Mouse (Mus musculus) heart, postnatal 10 days (tissue): Measurements from ENCODE around the gene Hacd1. TPM values are rescaled to one million over a fixed set of nuclear protein-coding genes. Genes with fewer than 3 reads are reported as not detected.

ENCODE experiments used
- DNase-seq, 2 experiments: peaks; one replicate each; pipeline ENCODE4 v3.0.0; 2021
- intact Hi-C: fragments of 180-260 bp; cut with DNase I; formaldehyde crosslinking; loops from one replicate; pipeline ENCODE4 v1.15.1; 2025
- total RNA-seq, 2 experiments: library from RNA; stranded (reverse); gene quantifications; 2 replicates each; pipeline ENCODE4 v1.2.3; 2021

Gene Hacd1
- total RNA-seq, 2 experiments from 2014 or later, result 214 TPM

- no peak for DNase-seq
- intact Hi-C loops, result no loop called here
Measured at GRCm38 (mm10) chr2:14041249-14041648, 14.7 kb downstream of the Hacd1 start.

DNA sequence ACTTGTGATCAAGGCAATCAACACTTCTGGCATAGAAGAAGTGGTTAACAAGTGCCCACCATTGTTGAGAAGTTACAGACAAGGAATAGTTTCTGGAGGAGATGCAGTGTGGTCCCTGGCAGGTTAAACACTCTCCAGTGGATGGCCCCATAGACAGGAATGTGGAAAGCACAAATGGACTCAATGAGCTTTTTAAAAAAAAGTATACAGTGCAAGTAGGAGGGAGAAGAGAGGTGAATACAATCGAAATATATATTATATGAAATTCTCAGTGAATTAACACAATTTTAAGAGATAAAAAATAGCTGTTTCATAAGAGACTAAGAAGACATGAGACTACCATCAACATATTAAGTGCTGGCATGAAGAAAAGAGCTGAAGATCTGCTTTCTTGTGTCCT lies 36.7 kb downstream of the Hacd1 start:
- DNase-seq, result no peak
- intact Hi-C loops, result no loop called here

DNA sequence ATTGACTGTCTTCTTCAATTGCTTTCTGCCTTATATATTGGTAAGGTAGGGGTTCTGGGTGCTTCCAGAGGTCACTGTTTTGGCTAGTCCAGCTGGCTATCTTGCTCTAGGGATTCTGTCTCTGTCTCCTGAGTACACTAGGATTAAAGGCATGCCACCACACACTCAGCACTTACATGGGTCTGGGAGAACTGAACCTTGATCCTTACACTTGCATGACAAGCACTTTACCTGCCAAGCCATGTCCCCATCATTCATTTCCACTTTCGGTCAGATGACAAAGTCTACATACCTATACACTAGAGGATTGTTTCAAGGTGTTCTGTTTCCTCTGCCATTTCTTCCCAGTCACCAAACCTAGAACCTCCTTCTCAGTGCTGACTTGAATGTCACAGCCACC lies 50.8 kb downstream of the Hacd1 start:
- no peak for DNase-seq
- intact Hi-C loops, result no loop called here

DNA sequence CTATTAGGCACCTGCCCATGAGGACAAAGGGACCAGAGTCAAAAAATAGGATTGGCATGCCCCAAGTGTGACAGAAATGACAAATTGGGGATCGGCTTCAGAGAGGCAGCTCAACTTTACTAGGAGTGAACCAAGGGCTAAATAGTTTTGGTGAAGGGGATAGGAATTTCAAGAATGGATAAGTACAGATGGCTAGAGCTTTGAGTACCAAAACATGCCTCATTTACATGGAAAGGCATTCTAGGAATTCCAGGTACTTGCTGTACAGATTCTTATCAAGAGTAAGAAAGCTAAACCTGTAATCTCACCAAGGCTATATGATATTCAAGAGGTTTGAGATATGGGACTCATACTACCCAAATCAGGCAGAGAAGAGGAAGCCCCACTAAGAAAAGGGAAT lies 95.8 kb downstream of the Hacd1 start:
- DNase-seq, result no peak
- intact Hi-C loops, result no loop called here

DNA sequence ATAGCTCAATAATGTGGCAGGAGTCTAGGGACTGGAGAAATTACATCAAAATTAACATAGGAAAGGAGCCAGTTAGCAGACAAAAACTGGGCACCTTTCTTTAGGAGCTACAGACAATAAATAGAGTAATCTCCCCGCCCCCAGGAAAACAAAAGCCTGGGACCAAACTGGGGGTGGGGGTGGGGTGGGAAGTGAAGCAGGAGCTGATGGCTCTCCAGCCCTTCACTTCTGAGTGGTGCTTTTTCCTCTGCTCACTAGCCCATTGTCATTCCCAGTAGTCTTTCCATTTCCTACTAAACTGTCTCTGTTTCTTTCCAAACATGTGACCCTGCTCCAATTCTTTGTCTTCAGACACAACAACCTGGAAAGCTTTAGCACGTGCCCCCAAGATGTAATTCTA lies 99.5 kb downstream of the Hacd1 start:
- intact Hi-C loops, result no loop called here
- no peak for DNase-seq

DNA sequence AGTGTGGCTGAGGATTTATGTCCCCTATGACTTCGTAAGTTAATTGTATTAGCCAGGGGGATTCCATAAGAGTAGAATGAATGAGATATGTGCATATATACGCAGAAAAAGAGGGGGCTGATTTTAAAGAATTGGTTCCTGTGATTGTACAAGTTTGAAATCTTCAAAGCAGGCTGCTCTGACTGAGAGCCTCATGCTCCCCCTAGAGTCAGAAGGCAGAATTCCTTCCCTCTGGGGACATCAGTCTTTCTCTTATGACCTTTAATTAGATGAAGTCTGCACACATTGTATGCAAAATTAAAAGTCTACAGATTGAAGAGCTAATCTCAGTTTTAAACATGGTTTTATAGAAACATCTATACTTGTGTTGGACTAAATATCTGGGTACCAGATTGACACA lies 117.8 kb downstream of the Hacd1 start:
- intact Hi-C loops, result loop anchor here (5.0 to 10.0 kb wide), 2 partner anchors 263 to 666 kb away; partner anchors contain the start of gene Rsu1
- peak; percentile 8 to 25 for DNase-seq

DNA sequence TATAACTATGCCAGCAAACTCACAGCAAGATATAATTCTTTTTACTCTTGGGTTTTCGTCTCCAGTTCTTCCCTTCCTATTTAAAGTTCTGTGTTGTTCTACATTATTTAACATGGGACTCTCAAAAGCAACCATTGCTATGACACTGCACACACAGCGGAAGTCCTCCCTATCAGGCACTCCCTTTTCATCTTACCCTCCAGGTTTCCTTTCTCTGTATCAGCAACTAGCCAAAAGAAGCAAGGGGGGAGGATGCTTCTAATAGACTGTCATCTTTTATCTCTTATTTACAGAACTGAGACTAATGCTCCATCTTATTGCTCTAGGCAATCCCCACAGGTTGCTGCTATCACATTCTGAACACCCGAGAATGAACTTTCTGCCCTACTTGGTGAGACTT lies 120.6 kb downstream of the Hacd1 start:
- no peak for DNase-seq
- intact Hi-C loops, result loop anchor here (5.0 to 10.0 kb wide), 2 partner anchors 261 to 663 kb away; partner anchors contain the start of gene Rsu1

DNA sequence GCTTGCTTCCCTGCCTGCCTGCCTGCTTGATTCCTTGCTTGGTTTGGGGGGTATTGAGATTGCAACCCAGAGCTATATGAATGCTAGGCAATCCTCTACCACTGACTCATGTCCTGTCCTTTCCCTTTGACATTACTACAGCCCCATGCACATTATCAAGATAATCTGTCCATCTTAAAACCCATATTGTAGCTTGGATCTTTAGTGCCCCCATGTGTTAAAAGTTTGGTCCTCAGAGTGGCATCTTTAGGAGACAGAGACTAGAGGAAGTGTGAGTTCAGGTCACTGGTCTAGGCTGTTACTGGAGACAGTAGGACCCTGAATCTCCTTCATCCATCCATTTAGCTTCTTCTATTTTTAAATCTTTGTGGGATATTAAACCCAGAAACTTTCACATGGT lies 123.7 kb downstream of the Hacd1 start:
- intact Hi-C loops, result loop anchor here (10.0 kb wide), 1 partner anchor 257 kb away; no protein-coding TSS in a partner anchor
- DNase-seq, result no peak

DNA sequence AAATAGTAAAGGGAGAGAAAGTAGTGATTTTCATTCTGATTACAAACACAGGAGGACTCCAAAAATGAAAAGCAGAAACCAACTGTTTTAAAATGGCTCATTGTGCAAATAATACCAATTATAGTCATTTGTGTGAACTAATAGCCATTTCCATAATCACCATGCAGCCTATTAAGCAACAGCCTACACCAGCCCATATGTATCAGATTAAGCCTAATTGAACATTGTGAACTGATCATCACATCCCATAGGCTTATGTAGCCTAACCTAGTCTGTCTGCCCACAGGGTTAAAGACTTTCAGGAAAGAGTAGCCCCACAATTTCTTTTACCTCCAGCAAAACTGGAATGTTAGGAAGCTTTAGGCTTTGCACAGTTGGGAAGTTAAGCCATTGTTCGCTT lies 125.2 kb downstream of the Hacd1 start:
- no peak for DNase-seq
- intact Hi-C loops, result loop anchor here (10.0 kb wide), 1 partner anchor 256 kb away; no protein-coding TSS in a partner anchor

DNA sequence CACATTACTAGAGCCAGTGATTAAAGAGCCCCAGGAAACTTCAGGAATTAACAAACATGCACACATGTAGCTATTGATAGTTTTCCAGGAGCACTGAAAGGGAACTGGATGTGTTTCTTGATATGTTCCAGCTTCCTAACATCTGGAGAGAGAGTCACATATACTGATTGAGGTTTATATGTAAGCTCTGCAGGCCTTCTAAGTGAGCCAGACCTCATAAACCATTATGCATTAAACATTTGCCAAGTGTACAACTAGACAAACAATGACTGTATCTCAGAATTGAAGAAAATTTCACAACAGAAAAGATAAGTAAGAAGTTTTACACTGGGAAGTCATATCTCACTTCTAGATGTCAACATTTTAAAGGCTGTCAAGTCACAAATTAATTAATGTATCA lies 167.4 kb downstream of the Hacd1 start:
- intact Hi-C loops, result no loop called here
- DNase-seq, result no peak

DNA sequence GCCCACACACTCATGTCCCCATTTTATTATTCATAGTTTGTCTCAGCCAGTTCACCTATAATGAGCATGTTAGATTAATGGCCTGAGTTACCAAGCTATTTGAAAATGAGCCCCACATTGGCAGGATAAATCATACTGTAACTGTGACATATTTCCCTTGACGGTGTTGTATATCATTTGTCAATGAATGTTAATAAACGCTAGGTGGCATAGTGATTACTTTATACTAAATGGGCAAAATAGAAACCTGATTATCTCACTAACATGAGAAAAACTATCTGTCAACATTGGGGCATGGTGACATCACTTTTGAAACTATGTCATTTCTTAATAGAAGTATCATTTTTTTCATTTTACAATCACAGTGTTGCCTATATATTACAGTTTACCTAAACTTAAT lies 198.5 kb downstream of the Hacd1 start:
- intact Hi-C loops, result loop anchor here (5.0 kb wide), 1 partner anchor 580 kb away; no protein-coding TSS in a partner anchor
- no peak for DNase-seq

- peak; percentile 3 to 14 for DNase-seq
- intact Hi-C loops, result loop anchor here (5.0 kb wide), 1 partner anchor 578 kb away; no protein-coding TSS in a partner anchor
Measured at GRCm38 (mm10) chr2:13855510-13855909, 200.4 kb downstream of the Hacd1 start.

- DNase-seq, result no peak
- intact Hi-C loops, result no loop called here
Measured at GRCm38 (mm10) chr2:13836310-13836709, 219.6 kb downstream of the Hacd1 start.

GRCm38 (mm10) chr2:13834989-13835388 lies 220.9 kb downstream of the Hacd1 start:
- intact Hi-C loops, result no loop called here
- no peak for DNase-seq

DNA sequence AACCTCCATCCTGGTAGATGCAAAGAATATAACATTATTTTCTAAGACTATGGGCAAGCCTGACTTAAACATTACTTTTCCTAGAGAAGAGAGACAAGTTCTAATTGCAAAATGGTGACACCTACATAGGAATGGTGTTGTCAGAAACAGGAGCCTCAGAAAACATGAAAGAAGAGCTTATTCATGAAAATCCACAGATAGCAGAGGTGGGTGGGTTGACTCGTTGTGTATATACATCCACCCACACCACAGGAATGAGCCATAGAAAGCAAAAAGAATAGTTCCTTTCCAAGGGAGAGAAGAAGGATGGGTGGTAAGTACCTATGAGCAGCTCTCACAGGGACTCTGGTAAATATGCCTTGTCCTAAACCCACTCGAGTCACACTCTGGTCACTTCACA lies 239.3 kb downstream of the Hacd1 start:
- no peak for DNase-seq
- intact Hi-C loops, result no loop called here

GRCm38 (mm10) chr2:13808593-13808992 lies 247.3 kb downstream of the Hacd1 start:
- DNase-seq, result no peak

GRCm38 (mm10) chr2:13808008-13808407 lies 247.9 kb downstream of the Hacd1 start:
- DNase-seq, result no peak
- intact Hi-C loops, result no loop called here

More at GRCm38 (mm10) chr2:13808593-13808992, 247.3 kb downstream of the Hacd1 start:
- intact Hi-C loops, result no loop called here

DNA sequence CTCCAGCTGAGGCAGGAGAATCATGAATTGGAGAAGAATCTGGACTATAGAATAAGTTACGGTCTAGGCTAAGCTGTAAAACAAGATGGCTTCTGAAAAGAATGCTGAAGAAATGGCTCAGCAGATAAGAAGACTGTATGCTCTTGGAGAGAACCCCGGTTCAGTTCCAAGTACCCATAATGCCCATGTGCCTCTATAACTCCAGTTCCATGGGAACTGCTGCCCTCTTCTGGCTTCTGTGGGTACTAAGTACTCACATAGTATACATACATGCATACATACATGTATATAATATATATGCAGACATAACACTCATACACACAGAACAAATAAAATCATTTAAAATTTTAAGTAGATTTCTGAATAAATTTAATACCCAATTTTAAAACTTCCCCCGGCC lies 249.8 kb downstream of the Hacd1 start:
- DNase-seq, result no peak
- intact Hi-C loops, result no loop called here

GRCm38 (mm10) chr2:13800639-13801038 lies 255.3 kb downstream of the Hacd1 start:
- intact Hi-C loops, result no loop called here
- no peak for DNase-seq
